23 mouse cellular contexts compared by ENCODE assay signal in the genomic region with DNA sequence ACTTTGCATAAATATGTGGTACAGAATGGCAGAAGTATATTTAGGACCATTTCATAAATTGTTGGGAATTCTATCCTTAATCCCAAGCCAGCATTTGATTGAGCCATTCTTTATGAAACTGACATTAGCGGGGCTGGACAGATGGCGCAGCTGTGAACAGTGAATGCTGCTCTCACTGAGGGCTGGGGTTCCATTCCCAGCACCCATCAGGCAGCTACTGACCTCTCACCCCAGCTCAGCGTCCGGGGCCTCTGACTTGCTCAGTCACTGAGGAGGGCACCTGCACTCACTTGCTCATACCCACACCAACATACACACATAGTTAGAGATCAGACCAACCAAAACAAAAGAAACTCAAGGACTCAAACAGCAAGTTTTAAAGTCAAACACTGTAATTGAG. TPM values are rescaled to one million over a fixed set of nuclear protein-coding genes. Genes with fewer than 3 reads are reported as not detected.
DNase-seq lines count a peak whose midpoint lies in the region; ATAC-seq and TF ChIP-seq lines count a peak whose summit lies in the region.
"Had no signal": no experiment of that assay in that cellular context is flagged by ENCODE, and none has a peak within 500 bp of the region (broad histone marks: within the 10 kb centered on the region; RNA-seq: fewer than 3 reads in every experiment).

No protein-coding gene starts in this region.

- intact Hi-C loops in gastrocnemius, postnatal 36 days (cut with DNase I) = no loop called here

- no peak for DNase-seq in forebrain, postnatal 0 days
- no peak for DNase-seq in midbrain, embryonic 14.5 days
- peak; percentile 59 for DNase-seq in retina, postnatal 1 day
- DNase-seq in gastrocnemius, postnatal 36 days = no peak
- DNase-seq: adrenal gland, adult 2 months; adrenal gland, postnatal 14 days; cerebellum, adult 11 months; cerebellum, adult 2 months; cerebellum, adult 9-11 months; cerebellum, postnatal 25 days; gastrocnemius, adult 2 months; gastrocnemius, postnatal 14 days had no signal

- H3K27ac ChIP-seq in forebrain, embryonic 15.5 days (replicated peaks) = 0 out of 2 replicates have a peak overlapping the region, but pooled peaks have one; percentile 29
- H3K27ac ChIP-seq in forebrain, postnatal 0 days (ENCODE audit: low read depth, low read length) = no peak overlapping the region
- H3K27ac ChIP-seq in hindbrain, embryonic 12.5 days = no peak overlapping the region
- no peak overlapping the region for H3K27ac ChIP-seq in hindbrain, embryonic 13.5 days
- H3K27ac ChIP-seq in midbrain, embryonic 13.5 days = no peak overlapping the region
- H3K27ac ChIP-seq in midbrain, embryonic 14.5 days (replicated peaks; ENCODE audit: low read depth, low read length) = no peak overlapping the region
- H3K27ac ChIP-seq: embryonic facial prominence, embryonic 12.5 days; embryonic facial prominence, embryonic 15.5 days; forebrain, embryonic 13.5 days; gastrocnemius, adult 2 months; hindbrain, embryonic 15.5 days; intestine, embryonic 15.5 days had no signal

- H3K9me3 ChIP-seq in forebrain, embryonic 15.5 days = no peaks in the 10 kb centered on the region
- no peaks in the 10 kb centered on the region for H3K9me3 ChIP-seq in forebrain, postnatal 0 days (ENCODE audit: low read length)
- H3K9me3 ChIP-seq in hindbrain, embryonic 12.5 days (replicated peaks) = no peaks in the 10 kb centered on the region
- no peaks in the 10 kb centered on the region for H3K9me3 ChIP-seq in hindbrain, embryonic 13.5 days
- H3K9me3 ChIP-seq in midbrain, embryonic 13.5 days = no peaks in the 10 kb centered on the region
- H3K9me3 ChIP-seq in midbrain, embryonic 14.5 days (ENCODE audit: control insufficient read depth, low read length) = no peaks in the 10 kb centered on the region
- H3K9me3 ChIP-seq: embryonic facial prominence, embryonic 12.5 days; embryonic facial prominence, embryonic 15.5 days; forebrain, embryonic 13.5 days; hindbrain, embryonic 15.5 days; intestine, embryonic 15.5 days had no signal

- TF ChIP-seq CTCF in forebrain, postnatal 0 days (IDR thresholded peaks at IDR 0.05; ENCODE audit: low read depth) = no peak

- H3K4me1 ChIP-seq in forebrain, embryonic 15.5 days = peaks cover 41% of the 10 kb centered on the region
- peaks cover 10% of the 10 kb centered on the region; the same call in 1 of the 2 replicates for H3K4me1 ChIP-seq in forebrain, postnatal 0 days (ENCODE audit: insufficient read depth)
- H3K4me1 ChIP-seq in hindbrain, embryonic 12.5 days = peaks cover 40% of the 10 kb centered on the region
- H3K4me1 ChIP-seq in hindbrain, embryonic 13.5 days (replicated peaks) = peaks cover 63% of the 10 kb centered on the region
- H3K4me1 ChIP-seq in midbrain, embryonic 13.5 days (replicated peaks) = peaks cover 50% of the 10 kb centered on the region
- H3K4me1 ChIP-seq in midbrain, embryonic 14.5 days (ENCODE audit: control insufficient read depth, insufficient read depth, low read length) = peaks cover 25% of the 10 kb centered on the region

- no peak for ATAC-seq in forebrain, embryonic 15.5 days (replicated peaks)
- ATAC-seq in forebrain, postnatal 0 days = no peak
- ATAC-seq in hindbrain, embryonic 12.5 days (ENCODE audit: low FRiP score) = 0 out of 2 replicates have a peak, but pooled peaks have one; percentile 58
- ATAC-seq in hindbrain, embryonic 13.5 days (ENCODE audit: low FRiP score) = no peak
- peak; percentile 45; the same call in 1 of the 2 replicates for ATAC-seq in midbrain, embryonic 13.5 days
- no peak for ATAC-seq in midbrain, embryonic 14.5 days (ENCODE audit: low FRiP score, low TSS enrichment)
- ATAC-seq: CD4-positive, CD25-positive, alpha-beta regulatory T cell, adult 4 months; forebrain, embryonic 13.5 days; intestine, embryonic 15.5 days had no signal

- 46% methylated on average over 4 of the region's 4 CpGs for WGBS in forebrain, embryonic 15.5 days
- 52% methylated on average over 4 of the region's 4 CpGs for WGBS in forebrain, postnatal 0 days
- 38% methylated on average over 4 of the region's 4 CpGs for WGBS in hindbrain, embryonic 12.5 days
- WGBS in hindbrain, embryonic 13.5 days = 25% methylated on average over 4 of the region's 4 CpGs
- 32% methylated on average over 4 of the region's 4 CpGs for WGBS in midbrain, embryonic 13.5 days
- WGBS in midbrain, embryonic 14.5 days = 35% methylated on average over 4 of the region's 4 CpGs

- H3K9ac ChIP-seq in forebrain, embryonic 15.5 days (replicated peaks) = no peak overlapping the region
- H3K9ac ChIP-seq in forebrain, postnatal 0 days = no peak overlapping the region
- H3K9ac ChIP-seq in hindbrain, embryonic 12.5 days = no peak overlapping the region
- H3K9ac ChIP-seq in hindbrain, embryonic 13.5 days = no peak overlapping the region
- no peak overlapping the region for H3K9ac ChIP-seq in midbrain, embryonic 13.5 days (replicated peaks)
- no peak overlapping the region for H3K9ac ChIP-seq in midbrain, embryonic 14.5 days (replicated peaks; ENCODE audit: low read length)
- H3K9ac ChIP-seq: embryonic facial prominence, embryonic 12.5 days; embryonic facial prominence, embryonic 15.5 days; forebrain, embryonic 13.5 days; hindbrain, embryonic 15.5 days; intestine, embryonic 15.5 days had no signal

- H3K4me2 ChIP-seq in forebrain, embryonic 15.5 days (replicated peaks) = no peak overlapping the region
- H3K4me2 ChIP-seq in forebrain, postnatal 0 days (ENCODE audit: low read depth) = no peak overlapping the region
- H3K4me2 ChIP-seq in hindbrain, embryonic 12.5 days (replicated peaks) = no peak overlapping the region
- H3K4me2 ChIP-seq in hindbrain, embryonic 13.5 days = no peak overlapping the region
- H3K4me2 ChIP-seq in midbrain, embryonic 13.5 days (replicated peaks) = no peak overlapping the region
- no peak overlapping the region for H3K4me2 ChIP-seq in midbrain, embryonic 14.5 days (ENCODE audit: low read length)
- H3K4me2 ChIP-seq: embryonic facial prominence, embryonic 12.5 days; embryonic facial prominence, embryonic 15.5 days; forebrain, embryonic 13.5 days; heart, embryonic 11.5 days; hindbrain, embryonic 15.5 days; intestine, embryonic 15.5 days had no signal

- no peaks in the 10 kb centered on the region for H3K36me3 ChIP-seq in forebrain, embryonic 15.5 days
- no peaks in the 10 kb centered on the region for H3K36me3 ChIP-seq in forebrain, postnatal 0 days (ENCODE audit: insufficient read depth)
- no peaks in the 10 kb centered on the region for H3K36me3 ChIP-seq in hindbrain, embryonic 12.5 days
- no peaks in the 10 kb centered on the region for H3K36me3 ChIP-seq in hindbrain, embryonic 13.5 days
- no peaks in the 10 kb centered on the region for H3K36me3 ChIP-seq in midbrain, embryonic 13.5 days
- H3K36me3 ChIP-seq in midbrain, embryonic 14.5 days (ENCODE audit: control insufficient read depth, insufficient read depth, low read length) = no peaks in the 10 kb centered on the region
- H3K36me3 ChIP-seq: embryonic facial prominence, embryonic 12.5 days; embryonic facial prominence, embryonic 15.5 days; hindbrain, embryonic 15.5 days; intestine, embryonic 15.5 days had no signal

- H3K4me3 ChIP-seq in forebrain, embryonic 15.5 days = no peak overlapping the region
- no peak overlapping the region for H3K4me3 ChIP-seq in forebrain, postnatal 0 days (ENCODE audit: low read depth, low read length)
- H3K4me3 ChIP-seq in hindbrain, embryonic 12.5 days = no peak overlapping the region
- no peak overlapping the region for H3K4me3 ChIP-seq in hindbrain, embryonic 13.5 days
- no peak overlapping the region for H3K4me3 ChIP-seq in midbrain, embryonic 13.5 days (replicated peaks)
- H3K4me3 ChIP-seq in midbrain, embryonic 14.5 days (replicated peaks; ENCODE audit: low read depth, low read length) = no peak overlapping the region
- H3K4me3 ChIP-seq: embryonic facial prominence, embryonic 12.5 days; embryonic facial prominence, embryonic 15.5 days; forebrain, embryonic 13.5 days; gastrocnemius, adult 2 months; hindbrain, embryonic 15.5 days; intestine, embryonic 15.5 days had no signal

- no peaks in the 10 kb centered on the region for H3K27me3 ChIP-seq in forebrain, embryonic 15.5 days
- H3K27me3 ChIP-seq in forebrain, postnatal 0 days (ENCODE audit: insufficient read depth, low read length) = no peaks in the 10 kb centered on the region
- H3K27me3 ChIP-seq in hindbrain, embryonic 12.5 days = no peaks in the 10 kb centered on the region
- no peaks in the 10 kb centered on the region for H3K27me3 ChIP-seq in hindbrain, embryonic 13.5 days
- no peaks in the 10 kb centered on the region for H3K27me3 ChIP-seq in midbrain, embryonic 13.5 days
- no peaks in the 10 kb centered on the region for H3K27me3 ChIP-seq in midbrain, embryonic 14.5 days (ENCODE audit: control insufficient read depth, insufficient read depth, low read length)
- H3K27me3 ChIP-seq: embryonic facial prominence, embryonic 12.5 days; embryonic facial prominence, embryonic 15.5 days; forebrain, embryonic 13.5 days; hindbrain, embryonic 15.5 days; intestine, embryonic 15.5 days had no signal

RNA-seq across cellular contexts. Expression of a gene that starts 24.9 kb away (rescaled TPM):
- 23.7 and 23.9 TPM in 2 replicates for polyA plus RNA-seq in forebrain, embryonic 15.5 days (2015; fragmentation: Nextera tagmentation; extraction: Ambion mirVana)
- 27.9 and 31.0 TPM in 2 replicates for total RNA-seq in forebrain, postnatal 0 days (2014; rRNA removed)
- polyA plus RNA-seq in forebrain, postnatal 0 days (2015; fragmentation: Nextera tagmentation; extraction: Ambion mirVana) = 9.1 and 12.5 TPM in 2 replicates
- polyA plus RNA-seq in hindbrain, embryonic 12.5 days (2016; fragmentation: Nextera tagmentation; extraction: Ambion mirVana) = 18.1 and 18.7 TPM in 2 replicates
- 15.3 and 16.3 TPM in 2 replicates for polyA plus RNA-seq in hindbrain, embryonic 13.5 days (2015; fragmentation: Nextera tagmentation; extraction: Ambion mirVana)
- 16.8 and 16.9 TPM in 2 replicates for polyA plus RNA-seq in midbrain, embryonic 13.5 days (2015; fragmentation: Nextera tagmentation; extraction: Ambion mirVana)
- 17.0 and 20.5 TPM in 2 replicates for polyA plus RNA-seq in midbrain, embryonic 14.5 days (2014; fragmentation: Nextera tagmentation; extraction: Ambion mirVana)
- total RNA-seq in gastrocnemius, postnatal 36 days (2021) = 10 to 100 TPM; 20.4 to 22.4 TPM

Comparison
In these comparisons a context has a peak if more than half of its experiments do, and no peak if none do; other contexts are left out.
1. ATAC-seq: peak in hindbrain, embryonic 12.5 days (single experiment) and midbrain, embryonic 13.5 days (single experiment); none in forebrain, embryonic 15.5 days (single experiment), forebrain, postnatal 0 days (single experiment), hindbrain, embryonic 13.5 days (single experiment) and midbrain, embryonic 14.5 days (single experiment).